22 mouse cellular contexts compared by ENCODE assay signal in genomic region chr8:3230118-3231060, GRCm38 (mm10). TPM values are rescaled to one million over a fixed set of nuclear protein-coding genes. Genes with fewer than 3 reads are reported as not detected.
DNase-seq lines count a peak whose midpoint lies in the region; ATAC-seq and TF ChIP-seq lines count a peak whose summit lies in the region.
"Had no signal": no experiment of that assay in that cellular context is flagged by ENCODE, and none has a peak within 500 bp of the region (broad histone marks: within the 10 kb centered on the region; RNA-seq: fewer than 3 reads in every experiment).

No protein-coding gene starts in this region.

- H3K27ac ChIP-seq in heart, adult 2 months: peak overlapping the region; percentile 42
- H3K27ac ChIP-seq in MEL (ENCODE audit: control insufficient read depth, low read depth, low read length): peak overlapping the region; percentile 26; the same call in 1 of the 2 replicates
- peak overlapping the region; percentile 85 for H3K27ac ChIP-seq in heart, embryonic 15.5 days
- H3K27ac ChIP-seq in liver, embryonic 13.5 days: peak overlapping the region; percentile 37
- H3K27ac ChIP-seq: embryonic facial prominence, embryonic 12.5 days; hindbrain, postnatal 0 days; limb, embryonic 15.5 days; neural tube, embryonic 12.5 days had no signal

- no peak overlapping the region for H3K9ac ChIP-seq in heart, adult 2 months (ENCODE audit: low read depth, low read length)
- no peak overlapping the region for H3K9ac ChIP-seq in MEL (ENCODE audit: control insufficient read depth, low read depth, low read length, poor library complexity, severe bottlenecking)
- H3K9ac ChIP-seq in heart, embryonic 15.5 days: no peak overlapping the region
- peak overlapping the region; percentile 22; the same call in 1 of the 2 replicates for H3K9ac ChIP-seq in liver, embryonic 13.5 days
- H3K9ac ChIP-seq: embryonic facial prominence, embryonic 12.5 days; limb, embryonic 15.5 days; neural tube, embryonic 12.5 days had no signal

- intact Hi-C loops in heart, adult 2 months (cut with DNase I): no loop called here
- intact Hi-C loops in left cerebral cortex, postnatal 25 days (cut with DNase I): no loop called here

- H3K4me1 ChIP-seq in heart, adult 2 months (ENCODE audit: control insufficient read depth, insufficient read depth, low read length): peaks cover 12% of the 10 kb centered on the region
- peaks cover 17% of the 10 kb centered on the region in 2 experiments for H3K4me1 ChIP-seq in MEL (ENCODE audit: control insufficient read depth in 1 of 2, insufficient read depth in 2 of 2, low read length in 2 of 2)
- peaks cover 47% of the 10 kb centered on the region for H3K4me1 ChIP-seq in heart, embryonic 15.5 days (replicated peaks)
- H3K4me1 ChIP-seq in liver, embryonic 13.5 days (replicated peaks): peaks cover 83% of the 10 kb centered on the region
- H3K4me1 ChIP-seq: embryonic facial prominence, embryonic 12.5 days; limb, embryonic 15.5 days; neural tube, embryonic 12.5 days had no signal

- no peak for TF ChIP-seq POLR2A in heart, adult 2 months (IDR thresholded peaks at IDR 0.05; ENCODE audit: insufficient read depth, low read depth, low read length)
- TF ChIP-seq POLR2A in MEL (IDR thresholded peaks at IDR 0.05; ENCODE audit: control insufficient read depth in 1 of 2, insufficient read depth in 1 of 2, low read depth in 1 of 2, low read length in 2 of 2, poor library complexity in 1 of 2): no peak

- TF ChIP-seq EP300 in heart, adult 2 months (IDR thresholded peaks at IDR 0.05; ENCODE audit: insufficient read depth, low read depth, low read length): no peak
- TF ChIP-seq EP300 in MEL (IDR thresholded peaks at IDR 0.05; ENCODE audit: low read depth in 1 of 2, low read length in 2 of 2): peak; percentile 86 to 87

- peak; percentile 57 for ATAC-seq in heart, embryonic 15.5 days (replicated peaks; ENCODE audit: insufficient number of reproducible peaks, insufficient read depth, low FRiP score, low read depth)
- peak; percentile 94 for ATAC-seq in liver, embryonic 13.5 days (ENCODE audit: low read depth)
- ATAC-seq: CD4-positive, CD25-positive, alpha-beta regulatory T cell, adult 4 months; hindbrain, postnatal 0 days had no signal

- H3K4me2 ChIP-seq in heart, embryonic 15.5 days: peak overlapping the region; percentile 42
- peak overlapping the region; percentile 30 for H3K4me2 ChIP-seq in liver, embryonic 13.5 days
- H3K4me2 ChIP-seq: embryonic facial prominence, embryonic 12.5 days; limb, embryonic 15.5 days; neural tube, embryonic 12.5 days had no signal

- peaks cover 23% of the 10 kb centered on the region for H3K36me3 ChIP-seq in heart, adult 2 months (ENCODE audit: control insufficient read depth, insufficient read depth, low read length)
- peaks cover 0 to 21% of the 10 kb centered on the region in 2 experiments; a peak in 2 of 4 replicates for H3K36me3 ChIP-seq in MEL (ENCODE audit: control insufficient read depth in 1 of 2, insufficient read depth in 2 of 2, low read length in 2 of 2)
- no peaks in the 10 kb centered on the region for H3K36me3 ChIP-seq in heart, embryonic 15.5 days
- no peaks in the 10 kb centered on the region; the same call in 1 of the 2 replicates for H3K36me3 ChIP-seq in liver, embryonic 13.5 days
- H3K36me3 ChIP-seq: G1E; limb, embryonic 15.5 days; neural tube, embryonic 12.5 days had no signal

- H3K27me3 ChIP-seq in heart, adult 2 months (ENCODE audit: control insufficient read depth, insufficient read depth, low read length): no peaks in the 10 kb centered on the region
- H3K27me3 ChIP-seq in MEL (ENCODE audit: control insufficient read depth in 1 of 2, insufficient read depth in 2 of 2, low read length in 2 of 2): no peaks in the 10 kb centered on the region
- no peaks in the 10 kb centered on the region for H3K27me3 ChIP-seq in heart, embryonic 15.5 days
- H3K27me3 ChIP-seq in liver, embryonic 13.5 days: no peaks in the 10 kb centered on the region
- H3K27me3 ChIP-seq: embryonic facial prominence, embryonic 12.5 days; limb, embryonic 15.5 days; neural tube, embryonic 12.5 days had no signal

- peaks cover 4% of the 10 kb centered on the region for H3K79me2 ChIP-seq in heart, adult 2 months (replicated peaks; ENCODE audit: control insufficient read depth, insufficient read depth, low read length)
- no peaks in the 10 kb centered on the region; the same call in 1 of the 2 replicates for H3K79me2 ChIP-seq in MEL (ENCODE audit: control insufficient read depth, insufficient read depth, low read length, poor library complexity)

- no peak for TF ChIP-seq CTCF in heart, adult 2 months (IDR thresholded peaks at IDR 0.05)
- TF ChIP-seq CTCF in MEL (IDR thresholded peaks at IDR 0.05 in 2 of 3, conservative IDR thresholded peaks at IDR 0.05 in 1 of 3; ENCODE audit: control insufficient read depth in 1 of 3, insufficient read depth in 1 of 3, low read depth in 2 of 3, low read length in 3 of 3, poor library complexity in 1 of 3, severe bottlenecking in 1 of 3): no peak

- no peaks in the 10 kb centered on the region for H3K9me3 ChIP-seq in MEL (replicated peaks; ENCODE audit: insufficient read depth, low read length)
- H3K9me3 ChIP-seq in heart, embryonic 15.5 days (replicated peaks): no peaks in the 10 kb centered on the region
- no peaks in the 10 kb centered on the region for H3K9me3 ChIP-seq in liver, embryonic 13.5 days (replicated peaks)
- H3K9me3 ChIP-seq: embryonic facial prominence, embryonic 12.5 days; G1E; limb, embryonic 15.5 days; neural tube, embryonic 12.5 days had no signal

- TF ChIP-seq RAD21 in MEL (IDR thresholded peaks at IDR 0.05; ENCODE audit: low read depth, low read length): no peak

- DNase-seq in heart, adult 2 months: no peak
- DNase-seq in heart, adult 8-10 months (ENCODE audit: low spot score): no peak
- peak; percentile 79 for DNase-seq in MEL (ENCODE audit: low read depth, low spot score)
- peak; percentile 26 for DNase-seq in liver, embryonic 13.5 days
- no peak for DNase-seq in left cerebral cortex, adult 11 months (ENCODE audit: low spot score)
- DNase-seq in left cerebral cortex, postnatal 25 days (ENCODE audit: low spot score in 2 of 2): no peak
- no peak for DNase-seq in ovary, adult 18-20 months (ENCODE audit: low spot score)
- DNase-seq: cerebellum, adult 18-20 months; gastrocnemius, postnatal 14 days; kidney, adult 2 months; kidney, postnatal 25 days; layer of hippocampus, adult 9-11 months; lung, postnatal 14 days; right cerebral cortex, postnatal 25 days; thymus, postnatal 4 days had no signal

- 55% methylated on average over 10 of the region's 10 CpGs for WGBS in heart, adult 2 months
- WGBS in heart, embryonic 15.5 days: 27% methylated on average over 10 of the region's 10 CpGs
- WGBS in liver, embryonic 13.5 days (ENCODE audit: insufficient replicate concordance): 31% methylated on average over 10 of the region's 10 CpGs

- no peak overlapping the region for H3K4me3 ChIP-seq in heart, adult 2 months
- H3K4me3 ChIP-seq in MEL (ENCODE audit: control insufficient read depth in 1 of 2, insufficient read depth in 1 of 2, low read depth in 2 of 2, low read length in 2 of 2): peak overlapping the region in 1 of 2 experiments; percentile 25; a peak in 1 of 4 replicates
- no peak overlapping the region; the same call in 1 of the 2 replicates for H3K4me3 ChIP-seq in heart, embryonic 15.5 days
- H3K4me3 ChIP-seq in liver, embryonic 13.5 days (replicated peaks): no peak overlapping the region
- H3K4me3 ChIP-seq: embryonic facial prominence, embryonic 12.5 days; limb, embryonic 15.5 days; neural tube, embryonic 12.5 days had no signal

TF ChIP-seq in MEL, 35 proteins besides CTCF, POLR2A, EP300 and RAD21 (continues in another document):
- TF ChIP-seq UBTF (IDR thresholded peaks at IDR 0.05; ENCODE audit: borderline replicate concordance, insufficient read depth, low read depth, low read length) (no peak), ZC3H11A (IDR thresholded peaks at IDR 0.05; ENCODE audit: low read depth, low read length) (0 out of 2 replicates have a peak, but pooled peaks have one; percentile 4), TCF12 (IDR thresholded peaks at IDR 0.05; ENCODE audit: low read depth, low read length) (peak; percentile 95), NRF1 (IDR thresholded peaks at IDR 0.05; ENCODE audit: insufficient read depth, low read depth, low read length, poor library complexity, severe bottlenecking) (no peak), NELFE (IDR thresholded peaks at IDR 0.05; ENCODE audit: low read depth, low read length) (no peak), MAFK (IDR thresholded peaks at IDR 0.05; ENCODE audit: borderline replicate concordance, low read depth, low read length) (no peak), JUND (IDR thresholded peaks at IDR 0.05; ENCODE audit: low read depth, low read length) (no peak), RCOR1 (IDR thresholded peaks at IDR 0.05; ENCODE audit: low read depth, low read length) (peak; percentile 64), POLR2AphosphoS2 (IDR thresholded peaks at IDR 0.05; ENCODE audit: low read length) (no peak), TAL1 (IDR thresholded peaks at IDR 0.05; ENCODE audit: low read length) (peak; percentile 89), CHD2 (IDR thresholded peaks at IDR 0.05; ENCODE audit: low read length) (no peak), TBP (IDR thresholded peaks at IDR 0.05; ENCODE audit: low read depth, low read length) (no peak), USF1 (IDR thresholded peaks at IDR 0.05; ENCODE audit: low read depth, low read length) (no peak), ELF1 (IDR thresholded peaks at IDR 0.05; ENCODE audit: low read depth, low read length) (peak; percentile 21; the same call in 1 of the 2 replicates), SIN3A (IDR thresholded peaks at IDR 0.05; ENCODE audit: low read length) (peak; percentile 30; the same call in 1 of the 2 replicates), GATA1 (IDR thresholded peaks at IDR 0.05; ENCODE audit: low read depth, low read length) (peak; percentile 95), ZNF384 (IDR thresholded peaks at IDR 0.05; ENCODE audit: low read depth, low read length) (no peak), POLR2AphosphoS5 (IDR thresholded peaks at IDR 0.05; ENCODE audit: borderline replicate concordance, low read depth, low read length) (no peak), MYC (IDR thresholded peaks at IDR 0.05; ENCODE audit: low read depth, low read length) (peak; percentile 42), CHD1 (IDR thresholded peaks at IDR 0.05; ENCODE audit: low read depth, low read length) (no peak)

RNA-seq across cellular contexts. Expression of gene Insr, which starts 49.0 kb away (rescaled TPM):
- 100 to 1,000 TPM; 112 to 145 TPM for total RNA-seq in heart, adult 2 months (2021)
- polyA plus RNA-seq in heart, adult 2 months (2012; rRNA removed): 24.6 and 42.3 TPM in 2 replicates
- total RNA-seq in heart, adult 8-10 months (2022): 100 to 1,000 TPM; 117 to 175 (median 143) TPM
- total RNA-seq in MEL (2012; rRNA removed): 5.2 and 5.3 TPM in 2 replicates
- polyA plus RNA-seq in MEL (2012; ENCODE audit: insufficient read depth in 1 of 2, insufficient read length in 2 of 2, low read depth in 1 of 2, low replicate concordance in 2 of 2, missing spikeins in 1 of 2): 1 to 10 TPM in 1 of 2 experiments, not detected in 1; 7.6 TPM
- 50.5 and 58.4 TPM in 2 replicates for polyA plus RNA-seq in heart, embryonic 15.5 days (2015; fragmentation: Nextera tagmentation; extraction: Ambion mirVana)
- 12.8 and 13.2 TPM in 2 replicates for polyA plus RNA-seq in liver, embryonic 13.5 days (2015; fragmentation: Nextera tagmentation; extraction: Ambion mirVana)
- total RNA-seq in left cerebral cortex, postnatal 25 days (2021): 10 to 100 TPM; 43.7 to 47.7 TPM

Comparison
In these comparisons a context has a peak if more than half of its experiments do, and no peak if none do; other contexts are left out.
1. DNase-seq: peak in MEL (single experiment) and liver, embryonic 13.5 days (single experiment); none in heart, adult 2 months (0 of 2), heart, adult 8-10 months (single experiment), left cerebral cortex, adult 11 months (single experiment), left cerebral cortex, postnatal 25 days (0 of 2) and ovary, adult 18-20 months (single experiment).
2. H3K27ac ChIP-seq: peak in every context shown above with its lines; median percentile 85 in heart, embryonic 15.5 days; 42 in heart, adult 2 months; 37 in liver, embryonic 13.5 days; 26 in MEL.